Mouse (Mus musculus) spleen, postnatal 4 days (tissue): ENCODE data around the gene Synj1.

Experiments used
- DNase-seq, 2 experiments: peaks; one replicate each; pipeline ENCODE4 v3.0.0; 2022; ENCODE audit warnings: low spot score in 2 of 2

Gene Synj1

GRCm38 (mm10) chr16:91010581-91011020, 507 bp downstream of the Synj1 start:
- no peak for DNase-seq

DNA sequence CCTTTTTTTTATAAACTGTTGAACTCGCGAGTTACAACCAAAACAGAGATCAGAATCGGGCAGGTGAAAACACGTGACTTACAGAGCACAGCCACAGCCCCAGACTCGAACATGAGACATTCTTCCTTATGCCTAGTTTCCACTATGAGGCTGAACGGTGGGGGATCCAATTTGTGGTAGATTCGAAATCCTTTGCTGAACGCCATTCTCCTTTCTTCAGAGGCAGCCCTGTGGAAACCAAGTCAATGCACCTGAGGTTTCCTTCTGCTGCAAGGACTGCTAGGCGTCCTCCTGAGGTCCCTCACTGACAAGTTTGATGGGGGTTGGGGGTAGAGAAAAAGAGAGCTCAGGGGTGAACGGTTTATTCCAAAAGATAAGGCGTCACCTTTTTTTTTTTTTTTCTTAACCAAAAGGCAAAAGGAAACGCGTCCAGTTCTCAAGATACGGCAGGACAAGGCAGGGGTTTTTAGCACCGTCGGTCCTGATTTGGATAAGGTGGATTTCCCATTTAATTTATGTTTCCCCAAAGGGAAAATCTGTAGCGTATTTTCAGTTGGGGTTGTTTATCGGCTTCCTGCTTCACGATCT, 1.1 kb downstream of the Synj1 start:
- DNase-seq, result no peak

DNA sequence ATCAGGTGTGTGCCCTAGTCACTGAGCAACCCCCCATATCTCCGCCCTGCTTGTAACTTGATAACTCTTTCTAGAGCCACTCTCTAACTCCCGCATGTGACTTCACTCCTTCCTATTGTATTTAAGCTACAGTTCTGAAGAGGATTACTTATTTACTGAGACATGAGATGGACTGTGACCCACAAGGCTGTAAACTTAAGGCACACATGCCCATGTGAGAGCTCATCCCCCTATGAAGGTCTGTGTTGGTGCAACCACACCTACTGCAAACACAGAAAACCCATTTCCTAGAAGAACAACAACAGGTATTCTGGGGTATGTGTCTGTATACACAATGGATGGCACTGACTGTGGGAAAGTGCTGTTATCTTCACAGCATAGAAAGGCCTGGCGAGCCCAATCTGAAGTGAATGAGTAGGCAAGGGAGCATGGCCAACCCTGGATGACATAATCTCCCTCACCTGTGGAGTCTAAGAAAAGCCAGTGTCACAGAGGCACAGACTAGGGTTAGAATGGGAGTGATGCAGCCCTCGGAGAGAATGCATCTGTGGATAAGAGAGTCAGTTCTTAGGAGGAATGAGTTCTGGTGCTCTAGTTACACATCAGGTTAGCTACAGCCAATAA, 6.1 kb downstream of the Synj1 start:
- no peak for DNase-seq

DNA sequence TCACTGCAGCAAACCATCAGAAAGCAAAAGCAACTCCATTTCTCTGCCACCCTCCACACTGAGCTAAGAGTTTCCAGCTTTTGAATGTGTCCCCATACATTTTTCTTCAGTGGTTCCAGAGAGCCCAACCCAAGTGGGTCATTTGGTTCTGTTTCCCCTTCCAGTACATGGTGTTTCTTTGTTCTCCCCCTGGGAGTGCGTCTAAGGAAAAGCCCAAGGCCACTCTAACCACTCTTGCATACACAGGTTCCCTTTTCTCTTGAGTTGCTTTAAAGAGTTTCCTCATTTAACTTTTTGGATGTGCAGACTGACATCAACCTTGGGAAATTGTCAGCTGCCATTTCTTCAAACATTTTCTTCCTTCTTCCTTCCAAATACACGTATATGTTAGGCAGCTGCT, 10.0 kb downstream of the Synj1 start:
- DNase-seq, result no peak

DNA sequence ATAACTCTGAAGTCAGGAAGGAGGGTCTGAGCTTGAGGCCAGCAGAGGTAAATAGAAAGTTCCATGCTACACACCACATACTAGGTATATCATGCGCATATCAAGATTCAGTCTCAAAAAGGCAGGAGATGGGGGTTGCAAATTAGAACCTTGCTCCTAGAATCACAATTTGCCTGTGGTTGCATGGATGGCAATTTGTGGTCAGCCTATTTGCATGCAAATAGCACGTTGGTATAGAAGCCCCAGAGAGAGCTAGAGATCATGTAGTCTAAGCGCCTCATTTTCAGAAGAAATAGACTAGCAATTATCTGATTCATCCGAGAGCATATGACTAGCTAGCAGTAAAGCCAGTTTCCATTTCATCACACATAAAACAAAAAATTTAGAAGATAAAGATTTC, 11.3 kb downstream of the Synj1 start:
- DNase-seq, result no peak

DNA sequence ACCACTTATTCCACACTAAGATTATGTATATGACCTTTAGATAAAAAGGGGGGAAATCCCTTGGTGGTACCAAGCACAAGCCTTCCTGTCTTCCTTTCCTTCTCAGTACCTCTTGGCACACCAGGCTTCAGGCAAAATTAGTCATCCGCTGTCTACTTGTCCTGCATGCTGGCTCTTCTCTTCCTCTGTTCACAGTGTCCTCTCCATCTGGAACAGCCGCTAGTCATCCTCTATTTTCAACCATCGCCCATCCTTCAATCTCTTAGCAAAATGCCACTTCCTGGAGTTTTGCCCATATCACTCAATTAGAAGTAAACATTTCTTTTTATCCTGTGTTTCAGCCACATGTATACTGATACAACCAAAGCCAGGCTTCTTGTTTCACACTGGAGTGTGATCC, 13.3 kb downstream of the Synj1 start:
- DNase-seq, result no peak

- no peak for DNase-seq
These were observed 14.5 kb downstream of the Synj1 start for GRCm38 (mm10) chr16:90996327-90997243.

DNA sequence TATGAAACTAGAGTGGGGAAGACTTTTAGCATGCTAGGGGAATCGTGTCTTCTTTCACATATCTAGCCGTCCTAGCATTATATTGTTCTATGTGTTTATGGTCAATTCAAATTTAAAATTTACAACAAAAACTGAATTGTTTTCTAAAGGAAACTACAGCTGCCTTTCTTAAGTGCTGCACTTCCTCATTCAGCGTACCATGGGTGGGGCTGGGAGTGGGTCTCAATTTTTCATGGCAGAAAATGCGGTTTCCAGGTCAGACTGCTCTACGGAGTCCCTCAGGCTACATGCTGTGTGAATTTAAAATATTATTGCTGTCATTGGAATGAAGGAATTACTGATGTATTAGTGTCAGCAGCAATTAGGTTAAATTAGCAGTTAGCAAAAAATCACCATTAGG, 15.6 kb downstream of the Synj1 start:
- DNase-seq, result no peak

GRCm38 (mm10) chr16:90995023-90995422, 16.1 kb downstream of the Synj1 start:
- no peak for DNase-seq

GRCm38 (mm10) chr16:90989162-90989561, 21.9 kb downstream of the Synj1 start:
- no peak for DNase-seq

- DNase-seq, result peak in 1 of 2 experiments; percentile 11
These were observed 22.4 kb downstream of the Synj1 start for GRCm38 (mm10) chr16:90988665-90989064.

DNA sequence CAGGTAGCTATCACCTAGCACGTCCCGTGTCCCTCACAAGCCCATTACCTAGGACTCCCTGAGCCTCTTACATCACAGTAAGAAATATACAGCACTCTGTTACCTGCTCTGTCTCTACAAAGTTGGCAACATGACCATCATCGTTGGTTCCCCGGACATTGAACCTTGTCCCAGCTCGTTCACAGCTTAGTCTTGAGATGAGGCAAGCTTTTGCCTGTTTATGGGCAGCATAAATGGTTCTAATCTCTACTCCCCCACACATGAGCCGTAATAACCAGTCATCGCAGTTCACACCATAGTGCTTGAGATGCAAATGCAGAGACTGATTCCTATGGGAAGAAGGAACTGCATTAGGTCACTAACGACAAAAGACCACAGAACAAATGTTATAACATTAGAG, 23.1 kb downstream of the Synj1 start:
- DNase-seq, result peak in 1 of 2 experiments; percentile 11

GRCm38 (mm10) chr16:90971004-90971403, 40.1 kb downstream of the Synj1 start:
- DNase-seq, result no peak

DNA sequence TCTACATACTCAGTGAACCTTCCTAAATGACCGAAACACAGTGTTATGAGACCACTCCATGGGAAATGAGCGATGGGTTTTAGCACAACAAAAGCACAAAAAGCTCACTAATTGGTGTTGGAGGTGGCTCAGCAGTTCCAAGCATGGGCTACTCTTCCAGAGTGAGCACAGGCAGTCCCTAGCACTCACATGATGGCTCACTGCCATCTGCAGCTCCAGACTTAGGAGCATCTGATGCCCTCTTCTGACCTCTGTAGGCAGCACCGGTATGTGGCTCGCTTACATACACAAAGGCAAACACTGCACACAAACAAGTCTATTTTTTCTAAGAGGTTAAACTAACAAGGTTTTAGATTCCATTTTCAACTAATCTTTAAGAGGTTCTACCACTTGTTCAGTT, 44.9 kb downstream of the Synj1 start:
- peak; percentile 10 to 55 for DNase-seq

DNA sequence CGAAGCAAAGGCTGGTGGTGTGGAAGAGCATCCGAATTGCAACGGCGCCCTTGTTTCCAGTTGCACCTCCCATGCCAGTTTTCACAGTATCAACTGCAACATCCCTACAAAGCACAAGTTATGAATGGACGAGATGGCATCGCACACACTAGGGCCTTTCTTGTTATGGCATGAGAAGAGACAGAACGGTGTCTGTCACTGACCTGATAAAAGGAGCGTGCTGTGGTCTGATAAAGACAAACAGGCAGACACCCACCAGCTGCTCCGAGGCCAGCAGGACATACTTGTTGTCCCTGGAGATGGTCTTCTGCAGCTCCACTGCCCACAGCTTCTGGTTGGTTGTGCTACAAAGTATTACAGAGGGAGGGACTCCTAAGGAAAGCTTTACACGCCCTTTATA, 46.8 kb downstream of the Synj1 start:
- DNase-seq, result peak; percentile 48 to 62

- peak in 1 of 2 experiments; percentile 58 for DNase-seq
These were observed 47.2 kb downstream of the Synj1 start for GRCm38 (mm10) chr16:90963866-90964265.

- peak in 1 of 2 experiments; percentile 51 for DNase-seq
These were observed 47.9 kb downstream of the Synj1 start for GRCm38 (mm10) chr16:90963231-90963630.

- DNase-seq, result peak in 1 of 2 experiments; percentile 45
These were observed 52.6 kb downstream of the Synj1 start for GRCm38 (mm10) chr16:90958301-90959085.

DNA sequence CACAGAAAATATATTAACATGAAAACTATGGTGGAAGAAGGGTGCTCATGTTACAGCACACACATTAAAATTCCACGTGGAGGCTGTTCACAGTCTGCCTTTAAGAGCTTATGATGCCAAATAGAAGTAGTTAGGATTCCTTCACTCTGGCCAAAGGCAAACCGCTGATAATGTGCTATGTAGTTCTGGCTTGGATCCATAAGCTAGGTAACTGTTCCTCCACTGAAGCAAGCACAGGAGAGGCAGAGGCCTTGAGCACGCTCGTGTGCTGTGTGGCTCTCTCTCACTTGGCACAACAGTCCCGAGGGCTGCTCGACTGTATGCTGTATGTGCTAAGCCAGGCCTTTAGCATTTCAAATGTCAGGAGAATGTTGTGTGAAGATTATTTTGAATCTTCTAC, 55.6 kb downstream of the Synj1 start:
- DNase-seq, result peak in 1 of 2 experiments; percentile 27

GRCm38 (mm10) chr16:90953770-90954169, 57.3 kb downstream of the Synj1 start:
- no peak for DNase-seq

- DNase-seq, result no peak
These were observed 58.0 kb downstream of the Synj1 start for GRCm38 (mm10) chr16:90953147-90953546.
